Comparison of ENCODE assay signal across 13 mouse cellular contexts in the genomic region with DNA sequence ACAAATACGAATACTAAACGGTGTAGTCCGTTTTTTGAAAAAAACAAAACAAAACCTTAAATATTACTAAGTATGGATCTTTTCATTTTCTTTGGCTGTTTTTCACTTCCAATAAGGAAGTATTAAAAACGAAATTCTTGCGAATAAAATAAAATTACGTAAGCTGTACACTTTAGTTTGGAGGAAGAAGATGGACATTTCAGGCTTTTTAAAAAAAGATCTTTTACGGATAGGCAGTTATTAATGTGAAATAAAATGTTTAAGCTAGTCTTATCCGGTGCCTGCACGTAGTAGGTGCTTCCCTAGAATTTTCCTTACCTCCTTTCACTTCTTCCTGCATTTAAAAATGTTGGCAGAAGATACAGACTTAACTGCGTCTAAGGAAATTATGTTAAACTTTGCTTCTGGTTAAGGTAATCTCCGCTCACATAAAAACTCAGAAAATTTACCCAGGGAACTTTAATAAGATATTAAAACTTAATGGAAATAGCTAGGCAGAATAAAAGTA.
A peak's percentile ranks its signal among the peaks of the same experiment; 100 is the strongest.
DNase-seq lines count a peak whose midpoint lies in the region; ATAC-seq and TF ChIP-seq lines count a peak whose summit lies in the region.
"Had no signal": no experiment of that assay in that cellular context is flagged by ENCODE, and none has a peak within 500 bp of the region (broad histone marks: within the 10 kb centered on the region; RNA-seq: fewer than 3 reads in every experiment).

No protein-coding gene starts in this region.

- DNase-seq in forebrain, embryonic 10.5 days (ENCODE audit: extremely low spot score, low spot score), result no peak
- DNase-seq in kidney, postnatal 0 days (ENCODE audit: low spot score), result peak; percentile 21
- DNase-seq in kidney, postnatal 36 days, result no peak
- peak; percentile 39 for DNase-seq in midbrain, embryonic 14.5 days
- DNase-seq in frontal cortex, adult 2 months (ENCODE audit: extremely low spot score in 1 of 2, low spot score in 1 of 2), result no peak
- DNase-seq in yolk sac, embryonic 10.5 days (ENCODE audit: low spot score), result no peak
- DNase-seq: cerebellum, adult 9-10 months; liver, embryonic 13.5 days had no signal

- no peak overlapping the region for H3K9ac ChIP-seq in forebrain, embryonic 13.5 days
- no peak overlapping the region for H3K9ac ChIP-seq in kidney, postnatal 0 days (ENCODE audit: low read depth, low read length)
- H3K9ac ChIP-seq in midbrain, embryonic 14.5 days (replicated peaks; ENCODE audit: low read length), result no peak overlapping the region
- H3K9ac ChIP-seq in midbrain, embryonic 15.5 days, result no peak overlapping the region
- H3K9ac ChIP-seq: hindbrain, embryonic 13.5 days; liver, embryonic 13.5 days; midbrain, embryonic 12.5 days had no signal

- H3K36me3 ChIP-seq in forebrain, embryonic 13.5 days (ENCODE audit: poor library complexity, severe bottlenecking), result no peaks in the 10 kb centered on the region
- no peaks in the 10 kb centered on the region for H3K36me3 ChIP-seq in forebrain, embryonic 10.5 days (replicated peaks)
- no peaks in the 10 kb centered on the region for H3K36me3 ChIP-seq in kidney, postnatal 0 days (ENCODE audit: insufficient read depth, low read length)
- H3K36me3 ChIP-seq in midbrain, embryonic 14.5 days (ENCODE audit: control insufficient read depth, insufficient read depth, low read length), result no peaks in the 10 kb centered on the region
- no peaks in the 10 kb centered on the region for H3K36me3 ChIP-seq in midbrain, embryonic 15.5 days (replicated peaks)
- H3K36me3 ChIP-seq: hindbrain, embryonic 13.5 days; liver, embryonic 13.5 days; midbrain, embryonic 12.5 days had no signal

- WGBS in forebrain, embryonic 13.5 days, result 4% methylated on average over 11 of the region's 11 CpGs
- 2% methylated on average over 11 of the region's 11 CpGs for WGBS in forebrain, embryonic 10.5 days
- 8% methylated on average over 11 of the region's 11 CpGs for WGBS in kidney, postnatal 0 days
- 3% methylated on average over 11 of the region's 11 CpGs for WGBS in midbrain, embryonic 14.5 days
- WGBS in midbrain, embryonic 15.5 days, result 5% methylated on average over 11 of the region's 11 CpGs

- no peak for ATAC-seq in forebrain, embryonic 13.5 days
- ATAC-seq in kidney, postnatal 0 days (replicated peaks; ENCODE audit: low FRiP score, low read depth), result no peak
- no peak for ATAC-seq in midbrain, embryonic 14.5 days (ENCODE audit: low FRiP score, low TSS enrichment)
- ATAC-seq in midbrain, embryonic 15.5 days (replicated peaks), result no peak

- H3K27ac ChIP-seq in forebrain, embryonic 13.5 days, result no peak overlapping the region
- no peak overlapping the region for H3K27ac ChIP-seq in forebrain, embryonic 10.5 days
- H3K27ac ChIP-seq in kidney, postnatal 0 days, result no peak overlapping the region
- no peak overlapping the region for H3K27ac ChIP-seq in midbrain, embryonic 14.5 days (replicated peaks; ENCODE audit: low read depth, low read length)
- H3K27ac ChIP-seq in midbrain, embryonic 15.5 days, result no peak overlapping the region
- H3K27ac ChIP-seq: hindbrain, embryonic 13.5 days; left cerebral cortex, adult 2 months; liver, embryonic 13.5 days; midbrain, embryonic 12.5 days had no signal

- peaks cover 50% of the 10 kb centered on the region for H3K4me1 ChIP-seq in forebrain, embryonic 13.5 days
- H3K4me1 ChIP-seq in forebrain, embryonic 10.5 days, result peaks cover 63% of the 10 kb centered on the region
- peaks cover 33% of the 10 kb centered on the region for H3K4me1 ChIP-seq in kidney, postnatal 0 days (replicated peaks; ENCODE audit: insufficient read depth, low read length)
- peaks cover 4% of the 10 kb centered on the region; the same call in 1 of the 2 replicates for H3K4me1 ChIP-seq in midbrain, embryonic 14.5 days (ENCODE audit: control insufficient read depth, insufficient read depth, low read length)
- H3K4me1 ChIP-seq in midbrain, embryonic 15.5 days, result peaks cover 16% of the 10 kb centered on the region

- TF ChIP-seq CTCF in kidney, postnatal 0 days (IDR thresholded peaks at IDR 0.05; ENCODE audit: low read depth), result no peak

- peaks cover 68% of the 10 kb centered on the region for H3K27me3 ChIP-seq in forebrain, embryonic 13.5 days
- H3K27me3 ChIP-seq in forebrain, embryonic 10.5 days (ENCODE audit: poor library complexity, severe bottlenecking), result peaks cover 96% of the 10 kb centered on the region
- H3K27me3 ChIP-seq in kidney, postnatal 0 days (ENCODE audit: insufficient read depth, low read length), result peaks cover 25% of the 10 kb centered on the region
- peaks cover 76% of the 10 kb centered on the region for H3K27me3 ChIP-seq in midbrain, embryonic 14.5 days (ENCODE audit: control insufficient read depth, insufficient read depth, low read length)
- H3K27me3 ChIP-seq in midbrain, embryonic 15.5 days (replicated peaks), result peaks cover 60% of the 10 kb centered on the region

- H3K4me2 ChIP-seq in forebrain, embryonic 13.5 days, result 0 out of 2 replicates have a peak overlapping the region, but pooled peaks have one; percentile 71
- no peak overlapping the region for H3K4me2 ChIP-seq in kidney, postnatal 0 days (ENCODE audit: low read length)
- no peak overlapping the region for H3K4me2 ChIP-seq in midbrain, embryonic 14.5 days (ENCODE audit: low read length)
- no peak overlapping the region for H3K4me2 ChIP-seq in midbrain, embryonic 15.5 days

- no peaks in the 10 kb centered on the region for H3K9me3 ChIP-seq in forebrain, embryonic 13.5 days (replicated peaks)
- H3K9me3 ChIP-seq in forebrain, embryonic 10.5 days, result no peaks in the 10 kb centered on the region
- H3K9me3 ChIP-seq in kidney, postnatal 0 days (replicated peaks; ENCODE audit: low read length), result no peaks in the 10 kb centered on the region
- no peaks in the 10 kb centered on the region for H3K9me3 ChIP-seq in midbrain, embryonic 14.5 days (ENCODE audit: control insufficient read depth, low read length)
- no peaks in the 10 kb centered on the region for H3K9me3 ChIP-seq in midbrain, embryonic 15.5 days
- H3K9me3 ChIP-seq: hindbrain, embryonic 13.5 days; liver, embryonic 13.5 days; midbrain, embryonic 12.5 days had no signal

- H3K4me3 ChIP-seq in forebrain, embryonic 13.5 days, result no peak overlapping the region
- H3K4me3 ChIP-seq in forebrain, embryonic 10.5 days, result no peak overlapping the region
- no peak overlapping the region for H3K4me3 ChIP-seq in kidney, postnatal 0 days (replicated peaks; ENCODE audit: low read depth, low read length)
- H3K4me3 ChIP-seq in midbrain, embryonic 14.5 days (replicated peaks; ENCODE audit: low read depth, low read length), result no peak overlapping the region
- H3K4me3 ChIP-seq in midbrain, embryonic 15.5 days, result no peak overlapping the region
- H3K4me3 ChIP-seq: hindbrain, embryonic 13.5 days; midbrain, embryonic 12.5 days had no signal

Comparison
In these comparisons a context has a peak if more than half of its experiments do, and no peak if none do; other contexts are left out.
1. DNase-seq: peak in kidney, postnatal 0 days (single experiment) and midbrain, embryonic 14.5 days (single experiment); none in forebrain, embryonic 10.5 days (single experiment), kidney, postnatal 36 days (0 of 2), frontal cortex, adult 2 months (0 of 2) and yolk sac, embryonic 10.5 days (single experiment).